Mouse (Mus musculus) c-Kit-positive CD71-positive TER-119-negative erythroid progenitor cells, embryonic 14.5 days (primary cell): Measurements from ENCODE around the gene Hist1h4d.

Experiments
- DNase-seq: peaks from one replicate; pipeline ENCODE4 v3.0.0-alpha.2; 2013; ENCODE audit warnings: low read depth

Gene Hist1h4d

GRCm38 (mm10) chr13:23593051-23593770 lies 11.8 kb downstream of the Hist1h4d start:
- no peak for DNase-seq

- DNase-seq = no peak
These were observed 13.8 kb downstream of the Hist1h4d start for GRCm38 (mm10) chr13:23595185-23595584.

- DNase-seq = no peak
These were observed 14.4 kb downstream of the Hist1h4d start for GRCm38 (mm10) chr13:23595622-23596372.

- DNase-seq = no peak
These were observed 16.6 kb downstream of the Hist1h4d start for GRCm38 (mm10) chr13:23597957-23598356.

GRCm38 (mm10) chr13:23603182-23603699 lies 21.8 kb downstream of the Hist1h4d start:
- no peak for DNase-seq

GRCm38 (mm10) chr13:23604452-23604851 lies 23.1 kb downstream of the Hist1h4d start:
- no peak for DNase-seq

GRCm38 (mm10) chr13:23605052-23605451 lies 23.7 kb downstream of the Hist1h4d start:
- DNase-seq = no peak

- no peak for DNase-seq
These were observed 27.8 kb downstream of the Hist1h4d start for GRCm38 (mm10) chr13:23609209-23609608.

GRCm38 (mm10) chr13:23609844-23610243 lies 28.4 kb downstream of the Hist1h4d start:
- DNase-seq = no peak

GRCm38 (mm10) chr13:23610393-23610792 lies 29.0 kb downstream of the Hist1h4d start:
- DNase-seq = no peak

- no peak for DNase-seq
These were observed 30.2 kb downstream of the Hist1h4d start for GRCm38 (mm10) chr13:23611638-23612037.

GRCm38 (mm10) chr13:23620056-23620732 lies 38.8 kb downstream of the Hist1h4d start:
- no peak for DNase-seq

- DNase-seq = peak; percentile 93
These were observed 39.5 kb downstream of the Hist1h4d start, which contains the start of gene Hist1h2be for GRCm38 (mm10) chr13:23620733-23621531. Gene Hist1h2be, minus strand, starts transcription at chr13:23621124.

- peak; percentile 89 for DNase-seq
These were observed 40.3 kb downstream of the Hist1h4d start for GRCm38 (mm10) chr13:23621532-23622174.

GRCm38 (mm10) chr13:23622175-23622671 lies 40.8 kb downstream of the Hist1h4d start, which contains the start of gene Hist1h1e:
Gene Hist1h1e, minus strand, starts transcription at chr13:23622558.
- DNase-seq = peak; percentile 66

GRCm38 (mm10) chr13:23622861-23623450 lies 41.6 kb downstream of the Hist1h4d start:
- DNase-seq = no peak

GRCm38 (mm10) chr13:23630653-23631052 lies 49.3 kb downstream of the Hist1h4d start:
- DNase-seq = no peak
